Mouse (Mus musculus) embryo, embryonic 11.5 days (tissue): Measurements from ENCODE around the gene Tas2r104.

Experiments used
- DNase-seq: peaks from one replicate; pipeline ENCODE4 v3.0.0-alpha.2; 2012; ENCODE audit warnings: low read depth, low spot score

Gene Tas2r104

DNA sequence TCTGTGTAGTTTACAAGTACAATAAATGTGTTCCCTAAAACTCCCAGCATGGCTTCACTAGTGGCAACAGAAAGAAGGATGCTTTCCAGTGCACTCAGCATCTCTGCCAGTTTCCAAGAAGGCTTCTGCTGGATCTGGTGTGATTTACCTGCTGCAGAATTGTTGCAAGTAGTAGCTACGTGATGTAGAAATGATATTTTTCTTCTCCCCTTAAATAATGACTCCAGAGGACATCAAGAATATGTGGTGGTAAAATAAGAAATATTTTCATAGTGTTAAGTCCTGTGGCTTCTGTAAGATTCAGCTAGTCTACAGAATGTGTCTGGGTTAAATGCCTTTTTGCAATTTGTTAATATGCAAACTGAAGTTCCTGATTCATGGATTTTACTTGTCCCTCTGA is at the start of gene Tas2r104:
Gene Tas2r104 (minus strand): TSS at position 101 of the 400 bp plus-strand sequence.
- no peak for DNase-seq

DNA sequence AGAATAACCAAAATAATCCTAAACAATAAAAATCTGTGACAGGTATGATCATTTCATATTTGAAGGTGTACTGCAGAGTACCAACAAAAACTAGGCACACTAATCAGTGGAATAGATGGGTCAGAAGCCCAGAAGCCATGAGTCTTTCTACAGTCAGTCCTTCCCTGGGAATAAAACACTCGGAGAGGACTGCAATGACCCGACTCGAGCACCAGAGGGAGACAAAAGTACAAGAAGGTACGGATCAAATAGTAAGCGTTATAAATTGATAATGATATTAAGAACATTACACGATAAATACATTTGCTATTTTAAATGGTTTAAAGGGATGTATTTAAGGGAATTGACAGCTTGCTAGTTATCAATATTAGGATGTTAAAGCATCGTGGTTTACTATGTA is 27.3 kb upstream of the Tas2r104 start:
- DNase-seq: no peak

DNA sequence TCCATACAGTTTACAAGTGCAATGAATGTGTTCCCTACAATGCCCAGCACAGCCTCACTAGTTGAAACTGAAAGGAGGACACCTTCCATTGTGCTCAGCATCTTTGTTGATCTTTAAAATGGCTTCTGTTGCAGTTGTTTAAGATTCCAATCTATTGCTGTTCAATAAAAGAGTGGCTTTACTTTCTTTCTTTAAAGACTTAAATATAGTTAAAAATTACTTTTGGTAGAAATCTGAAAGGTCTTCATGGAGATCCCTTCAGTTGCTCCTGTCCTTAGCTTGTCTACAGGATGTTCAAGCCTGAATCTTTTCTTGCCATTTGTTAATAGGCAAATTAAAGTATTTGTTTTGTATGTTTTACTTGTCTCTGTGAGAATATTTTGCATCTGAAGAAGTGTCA is 4.4 kb upstream of the Tas2r104 start, which contains the start of gene Tas2r114:
Gene Tas2r114 (minus strand): TSS at position 101 of the 400 bp plus-strand sequence.
- no peak for DNase-seq

DNA sequence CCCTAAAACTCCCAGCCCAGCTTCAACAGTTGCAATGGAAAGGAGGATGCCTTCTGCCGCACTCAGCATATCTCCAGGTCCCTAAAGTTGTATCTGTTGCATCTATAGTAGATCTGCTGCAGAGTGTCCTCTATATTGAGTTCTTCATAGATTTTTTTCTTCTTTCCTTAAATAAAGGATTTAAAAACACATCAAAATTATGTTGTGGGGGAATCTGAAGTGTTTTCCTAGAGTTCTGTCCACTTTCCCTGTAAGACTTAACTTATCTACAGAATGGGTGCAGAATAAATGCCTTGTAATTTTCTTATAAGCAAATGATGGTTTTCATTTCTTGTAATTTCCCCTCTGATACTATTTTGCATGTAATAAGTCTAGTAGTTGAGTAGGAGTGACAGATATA is 1.9 kb upstream of the Tas2r104 start, which contains the start of gene Tas2r105:
Gene Tas2r105 (minus strand): TSS at position 101 of the 400 bp plus-strand sequence.
- no peak for DNase-seq

DNA sequence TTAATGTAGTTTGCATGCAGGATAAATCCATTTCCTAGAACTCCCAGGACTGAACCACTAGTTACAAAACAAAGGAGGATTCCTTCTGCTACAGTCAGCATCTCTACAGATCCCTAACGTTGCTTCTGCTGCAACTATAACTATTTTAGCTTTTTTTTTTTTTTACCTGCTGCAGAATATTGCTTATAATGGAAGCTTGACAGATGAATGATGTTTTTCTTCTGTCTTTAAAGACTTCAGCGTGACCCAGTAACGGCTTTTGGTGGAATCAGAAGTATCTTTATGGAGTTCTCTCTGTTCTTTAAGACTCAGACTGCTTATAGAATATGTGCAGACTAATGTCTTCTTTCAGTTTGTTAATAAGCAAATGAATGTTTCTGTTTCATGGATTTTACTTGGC is 6.8 kb downstream of the Tas2r104 start, which contains the start of gene Tas2r106:
Gene Tas2r106 (minus strand): TSS at position 101 of the 400 bp plus-strand sequence.
- DNase-seq: no peak

DNA sequence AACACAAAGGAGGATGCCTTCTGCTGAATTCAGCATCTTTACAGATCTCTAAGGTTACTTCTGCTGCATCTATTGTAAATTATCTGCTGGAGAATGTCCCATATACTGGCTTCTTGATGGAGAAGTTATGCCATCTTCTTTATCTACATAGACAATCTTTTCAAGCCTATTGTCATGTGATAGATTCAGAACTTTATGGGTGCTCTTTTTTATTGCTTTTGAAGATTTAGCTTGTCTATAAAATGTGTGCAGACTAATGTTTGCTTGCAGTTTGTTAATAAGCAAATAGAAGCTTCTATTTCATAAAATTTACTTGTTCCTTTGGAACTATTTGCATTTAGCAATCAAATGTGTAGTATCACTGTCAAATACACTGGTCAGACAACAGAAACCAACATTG is 25.5 kb downstream of the Tas2r104 start, which contains the start of gene Tas2r107:
Gene Tas2r107 (minus strand): TSS at position 101 of the 400 bp plus-strand sequence.
- no peak for DNase-seq
